Mouse (Mus musculus) heart, adult 2 months (tissue): ENCODE measurements at regions not wholly inside any gene's neighbourhood (a gene's known extent, or its start where the extent isn't known, plus 50 kb on each side); places are given as distances from the start of the nearest gene placed in this dataset.

ENCODE experiments used
- CTCF ChIP-seq: fragments of 200-600 bp; IDR thresholded peaks from 2 replicates; pipeline ENCODE4 v1.8.1; 2022; ENCODE audit warnings: antibody characterized with exemption, mild to moderate bottlenecking, moderate library complexity
- POLR2A ChIP-seq: fragments of 200-500 bp; IDR thresholded peaks from 2 replicates; pipeline ENCODE4 v1.6.1; 2011; ENCODE audit warnings: mild to moderate bottlenecking, low read depth, low read length, control low read depth; ENCODE audit not compliant: insufficient read depth

DNA sequence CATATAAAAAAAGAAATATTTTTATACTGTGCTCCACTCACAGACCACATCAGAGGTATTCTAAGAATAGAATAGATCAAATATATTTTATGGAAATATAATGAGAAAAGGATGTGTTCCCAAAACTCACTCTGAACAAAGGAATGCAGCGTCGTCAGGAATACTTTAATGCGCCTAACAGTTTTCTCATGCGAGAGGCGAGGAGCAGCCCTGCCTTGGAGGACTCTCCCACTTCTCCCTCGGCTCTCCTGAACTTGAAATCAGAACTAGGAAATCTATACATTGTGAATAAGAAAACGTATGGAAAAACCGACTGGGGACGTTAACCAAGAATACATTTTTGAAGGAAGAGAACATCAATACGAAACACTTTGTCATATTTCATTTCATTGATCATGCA is 368.3 kb upstream of the Zeb2 start:
- no peak for TF ChIP-seq POLR2A
- TF ChIP-seq CTCF, result no peak
